Mouse (Mus musculus): ENCODE data around the gene Pcca. TPM values are rescaled to one million over a fixed set of nuclear protein-coding genes. Genes with fewer than 3 reads are reported as not detected.

Pcca gene
- polyA plus RNA-seq, 3 experiments from 2014 or later = 11.4 to 26.5 (median 20.4) TPM

Other genes with a start within 250 kb of the Pcca start
- gene Gm5089, start 83.2 kb upstream of the Pcca start, polyA plus RNA-seq (2017; shearing (Covaris generic)) = not detected
- under 1 TPM in 1 of 3 experiments, not detected in 2; 0.27 TPM for gene Zic5, start 68.6 kb upstream of the Pcca start, polyA plus RNA-seq (2017; shearing (Covaris generic))
- gene Zic2, start 58.9 kb upstream of the Pcca start, polyA plus RNA-seq (2017; shearing (Covaris generic)) = not detected
- under 1 TPM in 1 of 3 experiments, not detected in 2; 0.36 TPM for gene Gm10837, start 43.7 kb upstream of the Pcca start, polyA plus RNA-seq (2017; shearing (Covaris generic))